Mouse (Mus musculus) frontal cortex, adult (tissue): Measurements from ENCODE around the gene Nipsnap3a.
A peak's percentile ranks its signal among the peaks of the same experiment; 100 is the strongest.

Source experiments
- ATAC-seq: cut with Nextera tagmentation; 2 replicates; pipeline ENCODE4 v1.9.2; 2017; ENCODE audit warnings: mild to moderate bottlenecking, moderate library complexity, mixed read lengths; ENCODE audit not compliant: low TSS enrichment

The Nipsnap3a gene

GRCm38 (mm10) chr4:52989248-52989647 lies at the start of gene Nipsnap3a:
Nipsnap3a (plus strand) TSS chr4:52989272.
- no peak for ATAC-seq

DNA sequence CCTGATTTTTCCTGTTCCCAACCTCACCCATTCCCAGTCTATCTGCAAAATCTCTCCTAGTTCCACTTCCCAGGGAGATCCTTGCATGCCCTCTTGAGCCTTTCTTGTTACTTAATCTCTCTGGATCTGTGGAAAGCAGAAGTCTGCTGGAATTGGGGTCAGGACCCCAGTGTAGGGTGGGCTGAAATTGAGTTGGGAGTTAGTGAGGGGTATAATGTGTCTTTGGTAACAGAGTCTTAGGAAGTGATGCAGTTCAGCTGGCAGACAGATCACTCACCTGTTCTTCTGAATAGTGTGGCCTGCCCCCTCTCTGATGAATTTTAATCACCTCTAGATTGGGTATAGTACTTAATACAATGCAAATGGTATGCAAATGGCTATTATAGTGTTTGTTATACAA lies 42.4 kb upstream of the Nipsnap3a start:
- no peak for ATAC-seq

GRCm38 (mm10) chr4:52949005-52949404 lies 40.1 kb upstream of the Nipsnap3a start:
- ATAC-seq: no peak

DNA sequence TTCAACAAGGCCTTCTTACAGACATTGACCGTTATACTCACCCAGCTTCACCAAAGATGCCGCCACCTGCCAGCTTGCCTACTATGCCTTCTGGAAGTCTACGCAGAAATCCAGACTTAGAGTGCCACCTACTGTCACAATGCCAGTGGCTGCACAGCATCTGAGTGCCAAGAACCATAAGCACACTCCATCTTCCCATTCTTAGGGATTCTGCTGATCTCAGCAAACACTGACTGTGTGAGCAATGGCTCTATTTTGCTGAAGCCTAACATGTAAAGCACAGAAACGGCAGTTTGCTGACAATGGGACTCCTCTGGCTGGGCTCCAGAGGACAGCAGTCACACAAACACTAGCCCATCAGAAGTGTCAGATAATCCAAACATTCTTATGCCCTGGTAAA lies 30.4 kb upstream of the Nipsnap3a start:
- ATAC-seq: peak; percentile 100

DNA sequence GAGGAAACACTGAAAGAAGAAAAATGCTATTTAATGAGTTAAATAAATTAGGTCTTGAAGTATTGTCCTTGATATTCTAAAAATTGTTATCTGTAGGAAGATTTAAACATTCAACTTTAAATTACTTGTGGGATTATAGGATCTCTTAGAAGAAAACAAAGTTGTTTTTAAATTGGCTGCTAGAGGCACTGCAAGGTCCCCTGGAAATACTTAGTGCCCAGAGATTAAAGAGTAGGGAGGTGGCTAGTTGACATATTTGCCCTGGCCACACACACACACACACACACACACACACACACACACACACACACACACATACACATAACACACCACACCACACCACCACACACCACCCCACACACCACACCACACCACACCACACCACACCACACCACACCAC lies 24.8 kb upstream of the Nipsnap3a start, which contains the start of gene Olfr270:
Olfr270 (plus strand) TSS at position 301 of the 400 bp plus-strand sequence.
- ATAC-seq: no peak

DNA sequence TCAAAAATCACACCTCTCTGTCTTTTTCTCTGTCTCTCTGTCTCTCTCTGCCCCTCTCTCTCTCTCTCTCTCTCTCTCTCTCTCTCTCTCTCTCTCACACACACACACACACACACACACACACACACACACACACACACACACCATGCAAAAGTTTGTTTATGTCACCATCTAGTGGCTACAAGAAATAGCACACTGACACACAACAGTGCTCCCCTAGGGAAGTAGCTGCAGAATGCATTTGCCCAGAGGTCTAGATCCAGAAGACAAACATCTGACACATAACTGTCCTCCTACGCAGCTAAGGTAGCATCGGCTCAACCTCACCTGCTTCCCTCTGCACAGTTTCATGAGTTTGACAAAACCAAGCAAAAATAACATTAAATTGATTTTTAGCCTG lies 3.9 kb upstream of the Nipsnap3a start:
- peak; percentile 85 for ATAC-seq

DNA sequence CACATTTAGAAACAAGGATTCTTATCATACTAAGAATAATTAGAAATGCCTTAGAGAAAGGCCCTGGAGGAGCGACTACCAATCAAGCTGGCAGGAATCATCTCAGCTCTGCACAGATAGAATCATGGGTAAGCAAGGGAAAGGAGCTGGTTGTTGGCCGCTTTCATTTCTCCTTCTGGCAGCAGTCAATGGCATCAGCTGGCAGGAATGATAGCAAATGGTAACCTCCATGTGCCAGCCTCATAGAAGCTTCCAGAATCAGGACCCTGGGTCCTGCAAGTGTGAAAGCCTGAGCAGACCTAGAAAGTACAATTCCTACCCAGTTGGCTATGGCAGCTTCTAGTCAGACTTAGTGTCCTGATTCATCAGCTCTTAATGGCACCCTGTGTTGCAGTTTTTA lies 2.8 kb upstream of the Nipsnap3a start:
- ATAC-seq: no peak

DNA sequence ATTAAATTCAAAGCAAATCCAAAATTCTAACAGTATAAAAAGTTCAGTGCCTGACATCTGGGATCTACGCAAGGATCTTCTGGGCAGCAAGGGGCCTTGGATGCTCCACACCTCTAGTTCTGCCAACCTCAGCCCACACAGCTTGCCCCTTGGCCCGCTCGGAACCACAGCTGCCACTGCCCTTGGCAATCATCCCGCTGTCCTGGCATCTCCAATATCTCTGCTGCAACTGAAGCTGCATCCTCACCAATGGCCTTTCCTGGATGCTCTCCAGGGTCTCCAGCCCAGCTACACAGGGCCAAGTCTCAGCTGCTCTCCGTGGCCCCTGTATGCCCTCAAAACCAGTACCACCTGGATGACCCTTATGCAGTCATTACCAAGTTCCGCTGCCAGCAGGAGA lies 10.4 kb downstream of the Nipsnap3a start:
- ATAC-seq: no peak

DNA sequence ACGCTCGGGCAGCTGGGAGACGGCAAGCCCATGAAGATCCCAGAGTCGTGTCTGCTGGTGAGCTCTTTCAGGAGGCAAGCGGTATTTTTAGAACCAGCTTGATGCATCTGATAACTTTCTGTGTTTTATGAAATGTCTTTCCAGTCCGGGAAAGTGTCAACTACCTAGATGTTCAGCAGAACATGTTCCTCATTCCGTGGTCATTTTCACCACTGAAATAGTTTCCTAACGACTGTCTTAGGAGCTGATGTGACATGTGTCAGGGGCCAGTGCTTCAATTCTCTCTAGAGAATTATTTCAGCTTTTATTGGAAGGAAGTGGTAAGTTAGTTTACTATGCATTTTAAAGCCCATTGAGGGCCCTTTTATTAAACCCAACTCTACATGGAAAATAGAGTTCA lies 11.1 kb downstream of the Nipsnap3a start:
- no peak for ATAC-seq

GRCm38 (mm10) chr4:53009183-53009582 lies 20.1 kb downstream of the Nipsnap3a start:
- ATAC-seq: peak; percentile 9; the same call in 1 of the 2 replicates

- ATAC-seq: no peak
Measured at GRCm38 (mm10) chr4:53009871-53010270, 20.8 kb downstream of the Nipsnap3a start.

- peak; percentile 95 for ATAC-seq
Measured at GRCm38 (mm10) chr4:53011732-53012361, 22.8 kb downstream of the Nipsnap3a start, which contains the start of gene Nipsnap3b. Nipsnap3b (plus strand) TSS chr4:53011880.

DNA sequence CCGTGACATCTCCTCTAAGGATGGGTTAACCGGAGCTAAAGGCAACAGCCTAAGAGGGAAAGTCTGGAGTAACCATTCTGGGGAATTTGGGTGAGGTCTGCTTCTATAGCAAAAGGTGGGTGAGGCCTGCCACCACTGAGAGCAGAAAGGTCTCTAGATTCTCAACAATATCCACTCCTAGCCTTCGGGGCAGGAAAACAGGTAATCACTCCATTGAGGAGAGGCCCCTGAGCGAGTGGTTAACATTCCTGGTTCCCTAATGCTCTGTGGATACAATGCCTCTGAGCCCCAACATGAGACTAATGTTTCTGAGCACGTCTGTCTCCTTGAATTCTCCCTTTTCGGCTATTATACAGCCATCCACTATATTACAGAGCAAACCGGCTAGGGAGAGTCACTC lies 25.3 kb downstream of the Nipsnap3a start:
- ATAC-seq: no peak

DNA sequence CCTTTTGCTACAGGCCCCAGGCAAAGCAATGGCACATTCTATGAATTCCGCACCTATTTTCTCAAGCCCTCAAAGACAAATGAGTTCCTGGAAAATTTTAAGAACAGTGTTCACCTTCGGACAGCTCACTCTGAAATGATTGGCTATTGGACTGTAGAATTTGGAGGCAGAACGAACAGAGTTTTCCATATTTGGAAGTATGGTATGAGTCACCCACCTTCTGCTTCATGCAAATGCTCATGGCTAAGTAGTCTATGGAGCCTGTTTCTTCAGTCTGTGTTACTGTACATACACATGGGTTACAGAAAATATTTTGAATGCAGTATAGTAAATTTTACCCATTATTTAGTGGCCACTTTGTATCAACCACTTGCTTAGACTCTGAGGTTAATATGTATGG lies 26.0 kb downstream of the Nipsnap3a start:
- peak; percentile 35 for ATAC-seq

DNA sequence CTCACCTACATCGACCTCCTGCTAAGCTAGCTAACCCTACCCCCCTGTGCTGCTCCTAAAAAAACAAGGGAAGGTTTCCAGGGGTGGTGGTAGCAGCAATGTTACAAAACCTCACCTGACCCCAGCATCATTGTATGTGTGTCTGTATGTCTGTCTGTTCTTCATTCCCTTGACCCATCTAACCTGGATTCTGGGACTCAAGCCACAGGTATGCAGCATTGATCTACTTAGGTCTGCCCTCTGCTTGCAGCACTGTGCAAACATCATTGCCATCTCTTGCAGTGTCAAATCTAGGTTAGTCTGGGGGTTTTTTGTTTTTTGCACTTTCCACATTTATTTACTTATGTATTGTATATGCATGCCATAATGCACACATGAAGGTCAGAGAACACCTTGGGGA lies 29.3 kb downstream of the Nipsnap3a start:
- ATAC-seq: no peak

DNA sequence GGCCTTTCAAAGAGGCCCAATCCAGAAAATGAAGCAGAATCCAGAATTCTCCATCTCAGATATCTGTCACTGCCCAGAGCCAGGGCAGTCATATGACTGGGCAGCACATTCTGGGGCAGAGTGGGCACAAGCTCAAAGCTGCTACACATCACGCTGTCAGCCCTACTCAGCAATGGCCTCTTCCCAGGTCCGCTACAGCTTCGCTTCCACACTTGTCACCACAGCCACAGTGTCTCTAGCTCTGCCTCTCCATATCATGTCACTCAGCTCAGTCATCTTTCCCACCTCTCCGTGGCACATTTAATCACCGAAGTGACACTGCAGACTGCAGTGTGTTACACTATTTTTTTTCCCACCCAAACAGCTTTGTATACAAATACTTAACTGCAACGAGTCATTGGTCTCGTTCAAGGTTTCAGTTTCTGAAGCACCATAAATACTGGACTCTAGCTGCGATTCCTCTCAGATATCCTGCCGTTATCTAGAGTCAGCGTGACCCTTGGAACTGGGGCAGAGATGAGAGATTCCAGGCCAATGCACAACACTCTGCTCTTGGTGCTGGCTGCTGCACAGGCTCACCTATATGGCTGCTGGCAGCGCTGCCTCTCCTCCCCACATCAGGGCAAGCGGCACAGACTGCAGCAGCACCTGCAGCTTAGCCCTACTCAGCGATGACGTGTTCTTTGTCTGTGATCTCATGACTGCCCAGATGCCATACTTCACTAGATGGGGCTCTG lies 34.3 kb downstream of the Nipsnap3a start:
- peak; percentile 64 for ATAC-seq

DNA sequence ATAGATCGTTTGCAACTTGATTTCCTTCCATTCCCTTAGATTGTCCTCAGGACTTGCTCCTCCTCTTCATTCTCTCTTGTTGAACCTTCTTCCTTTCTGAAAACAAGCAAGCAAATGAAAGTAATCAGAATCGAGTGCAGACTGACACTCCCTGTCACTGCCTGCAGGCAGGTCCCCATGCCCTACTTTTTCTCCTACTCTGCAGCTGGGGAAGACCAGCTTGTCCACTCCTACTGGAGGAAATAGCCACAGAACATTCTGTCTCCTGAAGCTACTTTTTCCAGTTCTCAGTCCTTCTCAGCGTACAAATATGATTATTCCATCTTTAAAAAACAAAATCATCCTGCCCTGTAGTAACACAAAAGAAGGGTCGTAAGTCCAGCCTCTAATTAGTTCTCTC lies 35.3 kb downstream of the Nipsnap3a start:
- ATAC-seq: peak; percentile 88

DNA sequence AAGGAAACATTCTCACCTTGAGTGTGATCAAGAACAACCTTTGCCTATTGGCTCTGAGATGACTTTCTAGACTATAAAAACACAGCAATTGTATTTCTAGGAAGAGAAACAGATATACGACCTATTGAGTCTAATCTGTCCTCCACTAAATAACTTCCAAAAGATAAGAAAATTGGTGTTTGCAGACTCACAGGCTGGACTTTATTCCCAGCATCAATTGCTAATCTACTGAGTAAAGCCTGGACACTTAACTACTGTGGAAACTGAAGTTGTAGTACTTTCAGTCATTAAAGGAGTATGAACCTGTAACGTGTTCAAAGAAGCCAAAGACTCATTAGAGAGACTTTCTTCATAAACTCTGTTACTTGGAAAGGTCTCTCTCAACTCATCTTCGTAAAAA lies 38.7 kb downstream of the Nipsnap3a start:
- ATAC-seq: no peak

- ATAC-seq: peak; percentile 67
Measured at GRCm38 (mm10) chr4:53030326-53030948, 41.4 kb downstream of the Nipsnap3a start.

DNA sequence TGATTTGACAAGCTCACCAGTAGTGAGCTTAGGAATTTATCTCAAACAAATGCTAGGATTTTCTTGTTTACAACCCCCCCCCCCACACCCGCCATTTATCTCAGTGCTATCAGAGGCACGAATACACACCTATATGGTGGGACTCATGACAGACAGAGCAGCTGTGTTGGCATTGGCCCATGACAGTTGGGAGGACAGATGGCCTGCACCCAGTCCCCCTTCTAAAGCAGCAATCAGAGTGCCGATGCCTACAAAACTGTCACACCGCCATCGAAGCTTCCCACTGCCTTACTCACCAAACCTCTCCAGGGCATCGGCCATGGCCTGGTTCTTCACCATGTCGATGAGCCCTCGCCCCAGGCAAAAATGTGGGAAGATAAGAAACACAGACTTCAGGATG lies 54.7 kb downstream of the Nipsnap3a start:
- no peak for ATAC-seq

GRCm38 (mm10) chr4:53045807-53046206 lies 56.7 kb downstream of the Nipsnap3a start:
- ATAC-seq: no peak

GRCm38 (mm10) chr4:53046238-53047022 lies 57.4 kb downstream of the Nipsnap3a start:
- ATAC-seq: no peak
